Mouse (Mus musculus) kidney, adult 11 months (tissue): ENCODE data around the gene Tubgcp4.
"Not testable (repeated sequence)": the region's sequence is repeated elsewhere in the genome, so short reads cannot be mapped to it uniquely, and the experiment has no call there.

Experiments
- DNase-seq: peaks from one replicate; pipeline ENCODE4 v3.0.0; 2022

The Tubgcp4 gene

DNA sequence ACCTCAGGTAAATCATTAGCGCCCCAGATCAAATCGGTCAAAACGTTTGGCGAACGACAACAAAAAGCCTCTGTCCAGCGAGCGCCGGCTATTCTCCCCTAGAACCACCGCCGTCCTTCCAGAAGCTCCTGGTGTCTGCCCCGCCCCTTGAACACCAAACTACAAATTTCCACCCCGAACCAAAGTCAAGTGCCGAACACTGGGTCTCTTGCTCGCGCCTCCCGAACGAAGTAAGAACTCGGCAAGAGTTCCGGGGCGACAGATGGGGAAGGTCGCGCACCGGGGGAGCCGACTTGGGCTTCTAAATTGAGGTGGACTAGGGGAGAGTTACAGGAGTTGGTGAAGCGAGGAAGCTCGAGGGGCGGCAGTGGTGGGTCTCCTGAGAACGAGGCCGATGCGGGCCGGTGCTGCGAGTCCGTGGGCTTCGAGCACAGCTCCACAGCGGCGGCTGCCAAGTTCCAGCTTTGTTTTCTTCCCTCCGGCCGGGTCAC lies at the start of gene Tubgcp4:
Tubgcp4 (plus strand) TSS at position 174 of the 491 bp plus-strand sequence.
- peak; percentile 64 for DNase-seq

DNA sequence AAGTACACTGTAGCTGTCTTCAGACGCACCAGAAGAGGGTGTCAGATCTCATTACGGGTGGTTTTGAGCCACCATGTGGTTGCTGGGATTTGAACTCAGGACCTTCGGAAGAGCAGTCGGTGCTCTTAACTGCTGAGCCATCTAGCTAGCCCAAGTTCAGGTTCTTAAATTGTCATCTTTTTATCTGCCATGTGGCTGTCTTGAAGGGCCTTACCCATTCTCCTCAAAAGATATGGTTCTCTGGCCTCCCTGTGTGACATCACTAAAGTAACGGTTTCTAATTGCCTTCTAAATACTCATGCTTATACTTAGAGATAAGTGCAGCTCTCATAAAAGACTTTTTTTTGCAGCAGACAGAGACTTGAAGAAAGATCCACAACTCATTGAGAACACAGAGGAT lies 44.2 kb upstream of the Tubgcp4 start:
- DNase-seq, result not testable (repeated sequence)

DNA sequence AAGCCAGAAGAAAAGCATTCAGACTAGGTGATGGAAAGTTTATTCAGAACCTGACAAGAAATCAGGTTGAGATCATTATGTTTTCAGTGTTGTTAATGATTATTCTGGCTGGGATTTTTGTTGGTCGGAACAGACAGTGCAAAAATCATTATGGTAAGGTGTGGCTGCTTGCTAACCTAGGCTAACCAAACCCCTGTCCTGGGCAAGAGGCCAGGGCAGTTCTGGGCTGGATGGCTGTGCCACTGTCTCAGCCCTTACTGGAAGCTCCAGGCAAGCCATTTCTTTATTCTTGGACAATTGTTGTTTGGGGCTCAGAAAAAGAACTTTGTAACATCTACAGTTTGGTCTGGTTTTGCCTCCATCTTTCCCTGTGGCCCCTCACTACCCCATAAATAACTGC lies 42.9 kb upstream of the Tubgcp4 start:
- no peak for DNase-seq

DNA sequence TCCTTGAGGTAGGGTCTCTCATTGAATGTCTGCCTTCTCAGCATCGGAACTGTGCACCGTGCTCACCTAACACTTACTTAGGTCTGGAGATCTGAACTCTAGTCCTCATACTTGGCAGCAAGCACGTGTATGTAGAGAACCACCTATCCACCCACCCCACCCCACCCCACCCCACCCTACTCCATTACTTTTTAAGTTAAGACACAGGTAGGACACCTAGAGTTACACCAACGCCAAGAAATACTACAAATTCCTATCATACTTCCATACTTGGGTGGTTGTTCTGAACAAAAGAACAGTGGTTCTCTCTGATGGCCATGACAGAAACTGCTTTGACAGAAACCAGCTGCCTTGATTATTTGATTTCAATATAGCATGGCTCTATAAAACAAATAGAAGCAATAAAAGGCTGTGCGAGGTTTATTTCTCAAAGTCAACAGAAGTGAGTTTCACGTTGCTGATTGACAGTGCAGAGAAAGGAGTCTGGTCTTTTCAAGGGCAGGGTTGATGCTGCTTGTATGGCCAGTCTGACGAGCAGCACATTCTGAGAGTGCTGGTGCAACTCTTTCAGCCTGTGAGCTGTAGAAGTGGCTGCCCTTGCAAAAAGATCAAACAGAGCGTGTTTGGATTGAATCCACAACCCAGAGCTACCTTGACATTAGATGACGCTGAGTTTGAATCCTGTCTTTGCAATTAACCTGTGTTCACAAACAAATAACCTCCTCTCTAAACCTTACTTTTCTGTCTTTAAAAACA lies 41.4 kb upstream of the Tubgcp4 start:
- DNase-seq, result no peak

DNA sequence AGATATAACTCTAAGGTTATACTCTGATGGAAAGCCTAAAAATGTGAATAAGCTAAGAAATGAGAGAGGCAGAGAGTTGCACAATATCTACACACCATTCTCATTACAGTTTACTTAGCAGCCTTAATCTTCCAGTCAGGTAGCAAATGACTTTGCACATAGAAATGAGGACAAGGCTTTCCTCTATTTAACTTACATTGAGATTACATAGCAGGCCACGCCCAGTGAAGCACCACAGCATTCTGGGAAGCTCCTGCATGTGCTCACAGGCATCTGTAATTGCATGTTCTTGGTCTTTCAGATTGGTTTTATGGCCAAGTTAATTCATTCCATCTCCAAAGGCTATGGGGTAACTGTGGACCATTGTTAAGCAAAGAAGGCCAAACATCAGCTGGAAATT lies 37.6 kb upstream of the Tubgcp4 start:
- DNase-seq, result no peak

DNA sequence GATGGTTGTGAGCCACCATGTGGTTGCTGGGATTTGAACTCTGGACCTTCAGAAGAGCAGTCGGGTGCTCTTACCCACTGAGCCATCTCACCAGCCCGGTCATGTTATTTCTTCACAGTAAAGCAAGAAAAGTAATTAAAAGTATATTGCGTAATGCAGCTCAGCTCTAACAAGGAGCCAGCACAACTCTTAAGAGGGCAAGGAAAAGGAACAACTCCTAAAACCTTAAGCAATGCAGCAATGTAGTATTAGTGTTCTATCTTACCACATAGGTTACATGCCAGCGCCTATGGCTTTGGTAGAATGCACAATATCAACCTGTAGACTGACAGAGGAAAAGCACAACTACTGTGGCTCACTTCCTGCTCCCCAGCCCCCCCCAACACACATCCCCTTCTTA lies 33.1 kb upstream of the Tubgcp4 start:
- no peak for DNase-seq

DNA sequence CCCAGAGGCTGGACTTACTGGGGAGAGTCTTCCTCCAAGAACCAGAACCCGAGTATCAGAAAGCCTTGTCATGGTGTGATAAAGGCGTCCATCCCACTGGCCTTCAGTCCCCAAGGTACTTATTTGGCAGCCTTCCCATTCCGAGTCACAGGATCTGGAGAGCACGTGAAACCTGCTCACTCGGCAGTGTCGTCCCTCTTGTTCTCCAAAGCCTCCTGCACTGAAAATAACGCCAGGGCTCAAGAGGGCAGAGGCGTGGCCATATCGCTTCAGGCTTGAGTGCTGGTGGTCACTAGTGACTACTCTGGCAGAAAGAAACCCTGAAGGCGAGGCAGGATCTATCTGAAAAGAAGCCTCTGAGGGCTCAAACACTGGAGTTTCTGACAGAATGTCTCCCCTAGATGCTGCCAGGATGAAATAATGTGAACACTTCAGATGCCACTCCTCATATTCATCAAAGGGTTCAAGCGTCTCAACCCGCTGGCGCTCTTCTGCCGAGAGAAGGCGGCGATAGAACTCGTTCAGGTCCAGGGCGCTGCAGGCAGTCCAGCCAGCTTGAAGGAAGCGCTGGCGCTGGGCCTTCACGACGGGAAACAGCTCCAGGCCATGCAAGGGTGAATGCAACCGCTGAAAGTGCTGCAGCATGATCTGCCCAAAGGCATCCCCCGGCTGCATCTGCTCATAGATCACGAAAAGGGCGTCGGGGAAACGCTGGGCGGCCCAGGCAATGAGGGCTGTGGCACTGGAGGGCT lies 31.0 kb upstream of the Tubgcp4 start:
- peak; percentile 80 for DNase-seq

DNA sequence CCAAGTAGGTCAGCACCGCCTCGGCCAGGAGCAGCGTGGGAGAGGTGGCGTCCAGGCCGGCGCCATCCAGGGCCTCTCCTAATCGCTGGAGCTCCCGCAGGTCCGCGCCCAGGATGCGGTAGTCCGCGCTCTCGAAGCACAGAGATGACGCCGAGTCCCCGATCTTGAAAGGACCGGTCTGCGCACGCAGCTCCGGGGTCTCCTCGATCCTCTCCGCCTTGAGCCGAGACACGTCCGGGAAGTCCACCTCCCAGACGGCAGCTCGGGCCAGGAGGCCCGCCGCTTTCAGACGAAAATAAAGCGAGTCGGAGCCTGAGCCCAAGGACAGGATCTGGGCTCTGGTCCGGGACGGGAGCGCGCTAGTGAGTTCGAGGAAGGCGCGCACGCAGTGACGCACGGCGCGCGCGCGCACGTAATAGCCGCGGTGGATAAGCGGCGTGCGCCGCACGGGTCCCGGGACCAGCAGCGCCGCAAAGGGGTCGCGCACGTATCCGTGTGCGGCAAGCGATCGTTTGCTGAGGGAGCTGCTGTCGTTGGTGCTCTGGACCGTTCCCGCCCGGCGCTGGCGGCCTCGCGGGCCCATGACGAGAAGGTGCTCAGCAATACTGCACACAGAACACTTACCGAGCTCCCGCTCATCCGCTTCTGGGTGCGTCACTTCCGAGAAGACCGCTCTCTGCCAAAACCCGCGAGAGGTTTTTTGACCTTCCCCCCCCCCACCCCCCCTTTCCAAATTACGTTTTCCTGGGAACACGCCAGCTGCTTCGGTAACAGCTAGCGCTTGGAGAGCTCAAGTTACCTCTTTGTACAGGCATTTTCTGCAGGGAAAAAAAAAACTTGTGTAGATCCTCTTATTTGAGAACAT lies 30.2 kb upstream of the Tubgcp4 start, which contains the start of the genes Adal and Lcmt2:
Adal (plus strand) TSS at position 411 of the 865 bp plus-strand sequence.
Lcmt2 (minus strand) TSS at position 636 of the 865 bp plus-strand sequence.
- DNase-seq, result peak; percentile 90

DNA sequence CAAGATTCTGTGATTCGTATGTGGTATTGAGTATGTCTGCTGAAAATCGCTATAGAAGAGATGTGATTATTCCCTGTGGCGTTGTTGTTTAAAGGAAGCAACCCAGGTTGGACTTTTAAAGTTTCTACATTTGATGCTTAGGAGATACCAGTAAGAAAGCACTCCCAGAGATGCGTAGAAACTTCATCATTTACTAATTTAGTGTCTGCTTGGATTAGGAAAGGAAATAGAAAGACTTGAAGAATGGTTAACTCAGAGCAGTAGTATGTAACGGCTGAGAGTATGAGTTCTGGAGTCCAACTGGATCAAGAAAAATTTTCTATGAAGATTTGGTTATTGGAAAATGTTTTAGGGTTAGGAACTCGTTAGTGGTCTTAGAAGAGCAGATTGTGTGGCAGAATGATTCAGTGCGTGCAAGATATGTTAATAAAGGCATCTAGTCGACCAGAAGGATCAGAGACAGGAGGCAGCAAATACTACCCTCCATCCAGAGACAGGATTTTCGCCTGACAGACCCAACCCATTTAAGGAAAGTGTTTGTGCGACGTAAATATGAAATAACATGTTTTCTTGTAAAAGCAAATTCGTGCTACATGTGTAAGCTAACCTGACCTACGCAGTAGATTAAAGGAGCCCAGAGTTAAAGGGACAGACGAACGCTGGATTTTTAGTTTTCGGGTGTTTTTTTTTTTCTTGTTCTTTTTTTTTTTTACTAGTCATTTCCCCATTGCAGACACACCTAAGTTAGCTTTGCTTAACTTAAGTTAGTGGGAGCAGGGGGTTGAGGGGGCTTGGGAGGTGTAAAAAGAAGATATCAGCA lies 29.0 kb upstream of the Tubgcp4 start:
- no peak for DNase-seq

DNA sequence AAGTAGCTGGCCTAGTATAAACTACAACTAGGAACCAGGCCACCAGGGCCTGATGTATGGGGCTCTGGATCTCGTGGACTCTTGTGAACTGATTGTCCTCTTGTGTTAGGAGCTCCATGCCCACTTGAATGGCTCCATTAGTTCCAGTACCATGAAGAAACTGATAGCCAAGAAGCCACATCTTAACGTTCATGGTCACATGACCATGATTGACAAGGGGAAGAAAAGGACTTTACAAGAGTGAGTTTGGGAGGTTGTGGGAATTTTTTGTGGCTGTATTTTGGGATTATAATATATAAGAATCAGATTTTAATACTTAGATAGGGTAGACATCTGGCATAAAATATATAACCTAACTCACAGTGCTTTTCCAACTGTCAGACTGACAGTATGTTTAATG lies 28.0 kb upstream of the Tubgcp4 start:
- DNase-seq, result no peak

DNA sequence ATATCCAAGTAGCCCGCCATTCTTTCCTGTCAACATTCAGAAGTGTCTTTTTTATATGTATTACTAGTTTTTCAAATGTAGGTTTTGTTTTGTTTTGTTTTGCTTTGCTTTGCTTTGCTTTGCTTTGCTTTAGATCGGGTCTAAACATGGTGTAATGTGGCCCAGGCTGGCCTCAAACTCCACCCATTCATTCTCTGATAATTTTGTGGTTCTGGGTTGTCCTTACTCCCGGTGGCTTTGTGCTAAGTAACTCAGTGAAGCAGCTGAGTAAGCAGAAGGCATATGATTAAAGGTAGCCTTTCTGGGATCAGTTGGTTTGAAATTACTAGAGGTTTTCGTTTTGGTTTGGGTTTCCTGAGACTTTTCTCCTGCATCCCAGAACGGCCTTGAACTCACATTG lies 20.8 kb upstream of the Tubgcp4 start:
- no peak for DNase-seq

DNA sequence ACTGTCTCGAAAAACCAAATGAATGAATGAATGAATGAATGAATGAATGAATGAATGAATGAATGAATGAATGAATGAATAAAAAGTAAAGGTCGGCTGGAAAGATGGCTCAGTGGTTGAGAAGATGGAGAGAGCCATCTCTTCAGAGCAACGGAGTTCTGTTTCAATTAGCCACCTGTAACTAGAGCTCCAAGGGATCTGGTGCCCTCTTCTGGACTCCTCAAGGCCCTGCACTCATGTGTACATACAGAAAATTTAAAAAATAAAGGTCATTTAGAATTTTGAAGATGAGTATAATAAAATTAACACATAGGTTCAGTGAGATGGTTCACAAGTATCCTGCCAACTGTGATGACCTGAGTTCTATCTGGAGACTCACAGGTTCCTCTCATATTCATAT lies 17.4 kb upstream of the Tubgcp4 start:
- no peak for DNase-seq

DNA sequence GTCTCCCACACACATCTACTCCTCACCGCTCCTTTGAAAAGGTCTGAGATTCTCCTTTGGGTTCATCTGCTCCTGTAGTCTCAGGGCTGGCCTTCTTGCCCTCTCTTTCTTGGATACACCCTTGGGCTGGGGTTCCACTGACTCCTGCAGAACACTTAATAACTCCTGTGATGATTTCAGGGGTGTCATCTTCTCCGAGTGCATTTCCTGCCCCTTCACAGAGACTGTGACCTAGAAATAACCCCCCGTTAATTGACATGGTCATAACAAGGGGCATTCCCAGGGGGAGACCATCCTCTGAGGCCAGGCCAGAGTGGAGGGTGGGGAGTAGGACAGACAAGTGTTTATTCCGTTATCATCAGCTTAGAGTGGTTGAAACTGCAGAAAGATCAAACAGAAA lies 1.3 kb upstream of the Tubgcp4 start:
- DNase-seq, result no peak

DNA sequence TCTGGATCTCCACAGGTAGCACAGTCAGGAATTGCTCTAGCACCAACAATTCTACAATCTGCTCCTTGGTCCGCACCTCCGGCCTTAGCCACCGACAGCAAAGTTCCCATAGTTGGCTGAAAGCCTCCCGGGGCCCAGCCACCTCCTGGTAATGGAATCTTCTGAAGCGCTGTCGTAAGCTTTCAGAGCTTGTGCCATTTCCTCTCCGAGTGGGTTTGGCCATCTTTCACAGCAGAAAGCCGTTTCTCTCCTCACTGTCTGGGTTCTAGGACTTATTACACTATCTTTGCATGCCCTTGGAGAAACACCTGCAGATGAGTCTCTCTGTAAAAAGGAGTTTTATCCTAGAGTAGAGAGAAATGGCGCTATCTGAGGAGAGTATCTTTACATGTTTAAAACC lies 552 bp upstream of the Tubgcp4 start:
- DNase-seq, result peak; percentile 30

DNA sequence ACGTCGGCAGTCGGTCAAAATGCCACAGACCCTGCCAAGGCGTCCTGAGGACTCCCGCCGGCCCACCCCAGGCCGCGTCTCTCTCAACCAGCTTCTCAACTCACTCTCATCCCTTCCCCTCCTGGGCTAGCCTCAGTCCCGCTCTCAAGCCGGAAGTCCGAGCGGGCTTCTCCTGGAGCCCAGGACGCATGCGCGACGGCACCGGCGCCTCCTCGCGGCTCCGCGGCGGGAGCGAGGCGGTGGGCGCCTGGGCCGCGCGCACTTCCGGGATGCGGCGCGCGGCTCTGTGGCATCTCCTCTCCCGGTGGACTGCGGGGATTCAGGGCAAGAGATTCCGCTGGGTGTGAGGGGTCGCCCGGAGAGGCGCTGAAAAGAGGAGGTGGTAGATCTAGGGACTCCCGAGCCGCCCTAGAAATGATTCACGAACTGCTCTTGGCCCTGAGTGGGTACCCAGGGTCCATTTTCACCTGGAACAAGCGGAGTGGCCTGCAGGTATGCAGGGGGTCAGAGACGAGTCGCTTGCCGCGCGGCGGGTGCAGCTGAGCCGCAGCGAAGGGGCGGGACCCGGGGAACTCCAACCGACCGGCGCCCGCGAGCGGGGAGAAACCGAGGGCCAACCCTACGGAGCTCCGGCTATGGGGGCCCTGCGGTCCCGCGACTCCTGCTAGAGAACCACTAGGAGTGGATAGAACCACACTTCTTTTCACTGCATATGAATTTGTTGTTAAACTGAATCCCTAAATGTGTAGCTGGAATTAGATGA lies 707 bp downstream of the Tubgcp4 start, which contains the start of gene Zscan29:
Zscan29 (minus strand) TSS at position 146 of the 763 bp plus-strand sequence.
- peak; percentile 84 for DNase-seq

DNA sequence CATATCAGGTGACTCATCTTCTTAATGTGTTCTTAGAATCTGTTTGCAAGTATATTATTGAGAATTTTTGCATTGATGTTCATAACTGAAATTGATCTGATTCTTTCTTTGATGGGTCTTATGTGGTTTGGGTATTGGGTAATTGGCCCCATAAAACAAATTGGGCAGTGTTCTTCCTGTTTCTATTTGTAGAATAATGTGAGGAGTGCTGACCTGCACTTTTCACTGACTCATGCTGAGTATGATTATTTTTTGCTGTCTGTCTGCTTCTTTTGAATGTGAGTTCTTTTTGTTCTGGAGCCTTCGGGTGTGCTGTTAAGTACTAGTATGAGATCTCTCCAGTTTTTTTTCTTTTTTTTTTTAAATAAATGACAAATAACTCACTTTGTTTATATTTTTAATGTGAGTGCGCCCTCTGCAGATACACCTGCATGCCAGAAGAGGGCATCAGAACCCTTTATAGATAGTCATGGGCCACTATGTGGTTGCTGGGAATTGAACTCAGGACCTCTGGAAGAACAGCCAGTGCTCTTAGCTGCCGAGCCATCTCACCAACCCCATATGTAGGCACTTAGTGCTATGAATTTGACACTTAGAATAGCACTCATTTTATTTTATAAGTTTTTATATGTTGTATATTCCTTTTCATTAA lies 8.5 kb downstream of the Tubgcp4 start:
- no peak for DNase-seq

DNA sequence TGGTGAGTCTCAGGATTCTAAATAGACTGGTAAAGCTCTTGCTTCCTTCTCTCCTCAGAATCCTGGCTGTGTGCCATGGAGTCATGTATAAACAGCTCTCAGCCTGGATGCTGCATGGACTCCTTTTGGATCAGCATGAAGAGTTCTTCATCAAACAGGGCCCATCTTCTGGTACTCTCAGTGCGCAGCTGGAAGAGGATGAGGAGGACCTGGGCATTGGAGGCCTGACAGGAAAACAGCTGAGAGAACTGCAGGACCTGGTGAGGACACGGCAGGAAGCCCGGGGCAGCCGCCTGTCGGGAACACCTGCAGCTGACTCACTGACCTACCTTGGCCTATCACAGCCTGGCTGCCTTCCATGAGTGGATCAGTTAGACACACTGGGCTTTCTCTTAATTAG lies 13.0 kb downstream of the Tubgcp4 start:
- DNase-seq, result no peak

DNA sequence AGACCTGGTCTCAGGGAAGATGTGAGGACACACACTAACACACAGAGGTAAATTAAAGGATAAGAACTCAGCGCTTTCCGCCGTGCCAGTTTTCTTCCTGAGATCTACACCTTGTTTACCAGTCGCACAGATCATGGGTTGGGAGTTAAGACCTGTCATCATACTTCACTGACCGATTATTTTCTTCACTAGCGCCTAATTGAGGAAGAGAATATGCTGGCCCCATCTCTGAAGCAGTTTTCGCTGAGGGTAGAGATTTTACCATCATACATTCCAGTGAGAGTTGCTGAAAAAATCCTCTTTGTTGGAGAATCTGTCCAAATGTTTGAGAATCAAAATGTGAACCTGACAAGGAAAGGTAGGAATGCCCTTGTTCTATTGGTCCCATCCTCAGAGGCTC lies 13.7 kb downstream of the Tubgcp4 start:
- DNase-seq, result no peak

DNA sequence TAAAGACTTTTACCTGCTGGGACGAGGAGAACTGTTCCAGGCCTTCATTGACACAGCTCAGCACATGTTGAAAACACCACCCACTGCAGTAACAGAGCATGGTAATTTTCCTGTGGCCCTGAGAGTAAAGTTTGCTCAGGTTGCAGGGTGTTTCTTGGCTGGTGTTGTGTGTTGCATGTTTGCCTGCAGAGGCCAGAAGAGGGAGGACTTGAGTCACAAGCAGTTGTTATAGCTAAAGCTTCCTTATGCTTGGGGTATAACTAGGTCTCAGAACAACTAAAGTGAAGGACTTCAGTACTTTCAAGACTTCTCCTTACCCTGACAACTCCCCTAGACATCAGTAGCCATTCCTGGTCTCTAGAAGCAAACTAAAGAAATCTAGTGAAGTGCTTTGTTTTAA lies 18.1 kb downstream of the Tubgcp4 start:
- no peak for DNase-seq

DNA sequence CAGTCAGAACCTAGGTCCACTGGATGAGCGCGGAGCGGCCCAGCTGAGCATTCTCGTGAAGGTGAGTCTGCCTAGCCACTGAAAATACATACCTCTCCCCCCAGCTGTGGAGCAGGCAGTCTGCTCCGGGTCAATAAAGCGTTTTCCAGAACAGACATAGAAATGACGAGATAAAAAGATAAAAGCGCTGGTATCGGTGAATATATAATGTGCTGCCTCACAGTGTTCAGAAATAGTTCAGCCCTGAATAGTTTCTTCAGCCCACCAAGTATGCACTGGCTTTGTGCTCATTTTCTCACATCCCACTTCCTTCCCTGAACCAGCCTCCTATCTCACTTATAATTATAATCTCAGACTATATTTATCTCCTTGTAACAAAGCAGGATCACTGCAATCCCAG lies 25.0 kb downstream of the Tubgcp4 start:
- no peak for DNase-seq

DNA sequence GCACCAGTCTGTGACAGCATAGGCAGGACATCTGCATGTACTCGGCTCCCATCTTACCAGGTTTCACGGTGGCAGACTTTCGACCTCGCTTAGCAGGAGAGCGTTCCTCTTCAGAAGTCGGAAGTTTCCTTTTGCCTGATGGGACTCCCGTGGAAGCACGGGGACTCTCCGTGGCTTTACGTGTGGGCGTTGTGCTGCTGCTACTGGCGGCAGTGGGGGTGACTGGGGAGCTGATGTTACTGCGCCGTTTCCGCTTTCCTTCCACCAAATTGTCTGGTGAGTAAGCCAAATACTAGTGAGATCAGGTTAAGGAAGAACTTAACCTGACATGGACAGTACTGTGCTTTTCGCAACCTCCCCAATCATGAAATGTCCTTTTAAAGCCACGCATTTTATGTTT lies 33.8 kb downstream of the Tubgcp4 start:
- DNase-seq, result no peak
